12 mouse cellular contexts compared by ENCODE assay signal in genomic region chr3:137860394-137861170, GRCm38 (mm10). TPM values are rescaled to one million over a fixed set of nuclear protein-coding genes. Genes with fewer than 3 reads are reported as not detected.
A peak's percentile ranks its signal among the peaks of the same experiment; 100 is the strongest.
DNase-seq lines count a peak whose midpoint lies in the region; ATAC-seq and TF ChIP-seq lines count a peak whose summit lies in the region.
"Had no signal": no experiment of that assay in that cellular context is flagged by ENCODE, and none has a peak within 500 bp of the region (broad histone marks: within the 10 kb centered on the region; RNA-seq: fewer than 3 reads in every experiment).

No protein-coding gene starts in this region.

- WGBS in liver, adult 2 months: 69% methylated on average over 8 of the region's 8 CpGs
- WGBS in liver, embryonic 11.5 days: 65% methylated on average over 8 of the region's 8 CpGs
- 65% methylated on average over 8 of the region's 8 CpGs for WGBS in heart, embryonic 13.5 days

- H3K27ac ChIP-seq in liver, adult 2 months (replicated peaks; ENCODE audit: insufficient read depth, low read depth, low read length): peak overlapping the region; percentile 25
- no peak overlapping the region for H3K27ac ChIP-seq in liver, embryonic 11.5 days (ENCODE audit: low read depth, low read length)
- H3K27ac ChIP-seq in heart, embryonic 13.5 days (replicated peaks): peak overlapping the region; percentile 16; the same call in 1 of the 2 replicates
- H3K27ac ChIP-seq: embryonic facial prominence, embryonic 13.5 days; limb, embryonic 12.5 days had no signal

- no peak for ATAC-seq in liver, embryonic 11.5 days (replicated peaks; ENCODE audit: low FRiP score)
- ATAC-seq in heart, embryonic 13.5 days (ENCODE audit: extremely low read depth, insufficient number of reproducible peaks, low FRiP score, low TSS enrichment): no peak
- ATAC-seq: intestine, embryonic 16.5 days had no signal

- H3K4me3 ChIP-seq in liver, adult 2 months (ENCODE audit: insufficient read depth, low read depth, low read length): no peak overlapping the region
- H3K4me3 ChIP-seq in liver, embryonic 11.5 days (ENCODE audit: low read depth, low read length): no peak overlapping the region
- no peak overlapping the region for H3K4me3 ChIP-seq in heart, embryonic 13.5 days
- H3K4me3 ChIP-seq in myocyte: no peak overlapping the region
- H3K4me3 ChIP-seq: embryonic facial prominence, embryonic 13.5 days; limb, embryonic 12.5 days had no signal

- peak; percentile 52 to 69 for DNase-seq in cerebellum, postnatal 14 days
- no peak for DNase-seq in cerebellum, adult 11-12 months
- DNase-seq in liver, adult 2 months (ENCODE audit: extremely low read depth, low read depth, low spot score): peak; percentile 25
- DNase-seq in liver, embryonic 11.5 days (ENCODE audit: low spot score): no peak
- DNase-seq in thymus, postnatal 14 days: no peak
- no peak for DNase-seq in ovary, postnatal 36 days (ENCODE audit: low spot score)
- DNase-seq: gastrocnemius, postnatal 10 days had no signal

- peaks cover 4% of the 10 kb centered on the region; the same call in 1 of the 2 replicates for H3K4me1 ChIP-seq in liver, adult 2 months (ENCODE audit: control insufficient read depth, insufficient read depth, low read length)
- peaks cover 5% of the 10 kb centered on the region; the same call in 1 of the 2 replicates for H3K4me1 ChIP-seq in liver, embryonic 11.5 days (replicated peaks; ENCODE audit: control insufficient read depth, insufficient read depth, low read length)
- H3K4me1 ChIP-seq in heart, embryonic 13.5 days: peaks cover 17% of the 10 kb centered on the region
- H3K4me1 ChIP-seq: limb, embryonic 12.5 days had no signal

- no peaks in the 10 kb centered on the region for H3K36me3 ChIP-seq in liver, adult 2 months (ENCODE audit: control insufficient read depth, insufficient read depth, low read length)
- no peaks in the 10 kb centered on the region for H3K36me3 ChIP-seq in liver, embryonic 11.5 days (ENCODE audit: control insufficient read depth, insufficient read depth, low read length)
- H3K36me3 ChIP-seq in heart, embryonic 13.5 days: no peaks in the 10 kb centered on the region
- no peaks in the 10 kb centered on the region for H3K36me3 ChIP-seq in myocyte (ENCODE audit: control insufficient read depth, insufficient read depth)
- H3K36me3 ChIP-seq: embryonic facial prominence, embryonic 13.5 days; limb, embryonic 12.5 days had no signal

- H3K9ac ChIP-seq in liver, adult 2 months (ENCODE audit: low read depth, low read length): no peak overlapping the region
- H3K9ac ChIP-seq in liver, embryonic 11.5 days (ENCODE audit: low read depth, low read length): no peak overlapping the region
- H3K9ac ChIP-seq in heart, embryonic 13.5 days: no peak overlapping the region
- H3K9ac ChIP-seq: embryonic facial prominence, embryonic 13.5 days; limb, embryonic 12.5 days had no signal

- no peak for TF ChIP-seq POLR2A in liver, adult 2 months (IDR thresholded peaks at IDR 0.05; ENCODE audit: extremely low read depth, insufficient read depth, low read length)
- no peak for TF ChIP-seq POLR2A in myocyte (IDR thresholded peaks at IDR 0.05; ENCODE audit: insufficient read length, low read depth)

- H3K4me2 ChIP-seq in liver, embryonic 11.5 days: no peak overlapping the region
- no peak overlapping the region for H3K4me2 ChIP-seq in heart, embryonic 13.5 days
- H3K4me2 ChIP-seq in myocyte (ENCODE audit: low read depth): no peak overlapping the region
- H3K4me2 ChIP-seq: embryonic facial prominence, embryonic 13.5 days; limb, embryonic 12.5 days had no signal

- no peaks in the 10 kb centered on the region for H3K9me3 ChIP-seq in liver, embryonic 11.5 days (ENCODE audit: control insufficient read depth, low read length)
- no peaks in the 10 kb centered on the region for H3K9me3 ChIP-seq in heart, embryonic 13.5 days
- H3K9me3 ChIP-seq: embryonic facial prominence, embryonic 13.5 days; limb, embryonic 12.5 days had no signal

- no peaks in the 10 kb centered on the region for H3K27me3 ChIP-seq in liver, adult 2 months (ENCODE audit: control insufficient read depth, insufficient read depth, low read length)
- H3K27me3 ChIP-seq in liver, embryonic 11.5 days (replicated peaks; ENCODE audit: control insufficient read depth, insufficient read depth, low read length): no peaks in the 10 kb centered on the region
- H3K27me3 ChIP-seq in heart, embryonic 13.5 days (replicated peaks): no peaks in the 10 kb centered on the region
- H3K27me3 ChIP-seq in myocyte (ENCODE audit: control insufficient read depth, insufficient read depth, insufficient read length): no peaks in the 10 kb centered on the region
- H3K27me3 ChIP-seq: embryonic facial prominence, embryonic 13.5 days; limb, embryonic 12.5 days had no signal

- H3K79me2 ChIP-seq in liver, adult 2 months (ENCODE audit: control insufficient read depth, insufficient read depth, low read length): no peaks in the 10 kb centered on the region
- no peaks in the 10 kb centered on the region for H3K79me2 ChIP-seq in myocyte (ENCODE audit: control insufficient read depth, insufficient read depth)

- no peak overlapping the region for H3ac ChIP-seq in myocyte (ENCODE audit: control insufficient read depth, insufficient read length)

- TF ChIP-seq CTCF in liver, adult 2 months (IDR thresholded peaks at IDR 0.05; ENCODE audit: low read depth, low read length): no peak

TF ChIP-seq in myocyte, 11 proteins besides CTCF, POLR2A, EP300 and RAD21:
- no peak for TF ChIP-seq POLR2AphosphoS2 (IDR thresholded peaks at IDR 0.05; ENCODE audit: insufficient read length, low read depth)
- TF ChIP-seq CEBPB (IDR thresholded peaks at IDR 0.05; ENCODE audit: insufficient read depth, poor library complexity, severe bottlenecking): 0 out of 2 replicates have a peak, but pooled peaks have one; percentile 3
TF ChIP-seq in myocyte: peak in this region for 1.

RNA-seq across cellular contexts. Expression of gene H2afz, which starts 3.7 kb away (rescaled TPM):
- 134 and 180 TPM in 2 replicates for total RNA-seq in liver, adult 2 months (2014; rRNA removed)
- 113 and 141 TPM in 2 replicates for polyA plus RNA-seq in liver, adult 2 months (2012; rRNA removed)
- 2,121 and 2,201 TPM in 2 replicates for polyA plus RNA-seq in liver, embryonic 11.5 days (2014; fragmentation: Nextera tagmentation; extraction: Ambion mirVana)
- polyA plus RNA-seq in heart, embryonic 13.5 days (2015; fragmentation: Nextera tagmentation; extraction: Ambion mirVana): 1,149 and 1,226 TPM in 2 replicates
- 1,333 TPM for polyA plus RNA-seq in myocyte (2012; fragmentation: generic; extraction: Trizol)

RNA-seq across cellular contexts. Expression of gene Dnajb14, which starts 6.9 kb away (rescaled TPM):
- 5.9 and 6.2 TPM in 2 replicates for total RNA-seq in liver, adult 2 months (2014; rRNA removed)
- 2.2 and 2.9 TPM in 2 replicates for polyA plus RNA-seq in liver, adult 2 months (2012; rRNA removed)
- polyA plus RNA-seq in liver, embryonic 11.5 days (2014; fragmentation: Nextera tagmentation; extraction: Ambion mirVana): 9.0 and 9.8 TPM in 2 replicates
- 7.4 and 9.9 TPM in 2 replicates for polyA plus RNA-seq in heart, embryonic 13.5 days (2015; fragmentation: Nextera tagmentation; extraction: Ambion mirVana)
- polyA plus RNA-seq in myocyte (2012; fragmentation: generic; extraction: Trizol): 2.5 TPM

RNA-seq across cellular contexts. Expression of gene Lamtor3, which starts 57.7 kb away (rescaled TPM):
- 24.5 and 26.8 TPM in 2 replicates for total RNA-seq in liver, adult 2 months (2014; rRNA removed)
- polyA plus RNA-seq in liver, adult 2 months (2012; rRNA removed): 10.8 and 11.1 TPM in 2 replicates
- 100 and 105 TPM in 2 replicates for polyA plus RNA-seq in liver, embryonic 11.5 days (2014; fragmentation: Nextera tagmentation; extraction: Ambion mirVana)
- polyA plus RNA-seq in heart, embryonic 13.5 days (2015; fragmentation: Nextera tagmentation; extraction: Ambion mirVana): 85.4 and 105 TPM in 2 replicates
- polyA plus RNA-seq in myocyte (2012; fragmentation: generic; extraction: Trizol): 48.7 TPM

Comparison
In these comparisons a context has a peak if more than half of its experiments do, and no peak if none do; other contexts are left out.
1. DNase-seq: peak in cerebellum, postnatal 14 days (2 of 2) and liver, adult 2 months (single experiment); none in cerebellum, adult 11-12 months (single experiment), liver, embryonic 11.5 days (single experiment), thymus, postnatal 14 days (single experiment) and ovary, postnatal 36 days (single experiment).